Mouse (Mus musculus) kidney, adult 2 months (tissue): Measurements from ENCODE around the gene Fam214b. TPM values are rescaled to one million over a fixed set of nuclear protein-coding genes. Genes with fewer than 3 reads are reported as not detected.
A peak's percentile ranks its signal among the peaks of the same experiment; 100 is the strongest.

ENCODE experiments used
- DNase-seq: peaks from one replicate; pipeline ENCODE4 v3.0.0; 2021
- H3K27ac ChIP-seq: fragments of 200-500 bp; 2 replicates; pipeline ENCODE4 v1.5.1; 2012; ENCODE audit warnings: low read depth, low read length, control low read depth, inconsistent platforms; ENCODE audit not compliant: insufficient read depth
- H3K27me3 ChIP-seq: fragments of 200-500 bp; replicated peaks from 2 replicates; pipeline ENCODE4 v1.6.1; 2012; ENCODE audit warnings: mild to moderate bottlenecking, moderate library complexity, low read length, inconsistent platforms; ENCODE audit not compliant: control insufficient read depth, insufficient read depth
- H3K36me3 ChIP-seq: fragments of 200-500 bp; 2 replicates; pipeline ENCODE4 v1.6.1; 2012; ENCODE audit warnings: mild to moderate bottlenecking, moderate library complexity, low read length, inconsistent platforms; ENCODE audit not compliant: control insufficient read depth, insufficient read depth
- H3K4me1 ChIP-seq: fragments of 200-500 bp; 2 replicates; pipeline ENCODE4 v1.6.1; 2011; ENCODE audit warnings: low read length; ENCODE audit not compliant: control insufficient read depth, insufficient read depth
- H3K4me3 ChIP-seq: fragments of 200-500 bp; 2 replicates; pipeline ENCODE4 v1.5.1; 2011; ENCODE audit warnings: mild to moderate bottlenecking, low read depth, low read length, control low read depth; ENCODE audit not compliant: insufficient read depth
- CTCF ChIP-seq: fragments of 200-500 bp; conservative IDR thresholded peaks from 2 replicates; pipeline ENCODE4 v1.5.1; 2011; ENCODE audit warnings: low read depth, mild to moderate bottlenecking, control low read depth, low read length, moderate library complexity, mixed read lengths; ENCODE audit not compliant: insufficient read depth, insufficient read length
- POLR2A ChIP-seq: fragments of 200-500 bp; IDR thresholded peaks from one replicate; pipeline ENCODE4 v1.6.1; 2011; ENCODE audit warnings: low read depth, low read length, control low read depth
- WGBS: fragments of 180-500 bp; shearing (Covaris S2); methylation state at CpG from one replicate; pipeline ENCODE4 v1.1.7; 2018; 5-methylcytosine and 5-hydroxymethylcytosine counted together
- polyA plus RNA-seq: library from polyadenylated mRNA; depleted of rRNA; stranded (reverse); fragments of >200 nt; gene quantifications from 2 replicates; pipeline ENCODE4 v1.2.3, GENCODE M21; 2012; rRNA removed

Fam214b gene
- polyA plus RNA-seq, 1 experiment, result 14.4 TPM

DNA sequence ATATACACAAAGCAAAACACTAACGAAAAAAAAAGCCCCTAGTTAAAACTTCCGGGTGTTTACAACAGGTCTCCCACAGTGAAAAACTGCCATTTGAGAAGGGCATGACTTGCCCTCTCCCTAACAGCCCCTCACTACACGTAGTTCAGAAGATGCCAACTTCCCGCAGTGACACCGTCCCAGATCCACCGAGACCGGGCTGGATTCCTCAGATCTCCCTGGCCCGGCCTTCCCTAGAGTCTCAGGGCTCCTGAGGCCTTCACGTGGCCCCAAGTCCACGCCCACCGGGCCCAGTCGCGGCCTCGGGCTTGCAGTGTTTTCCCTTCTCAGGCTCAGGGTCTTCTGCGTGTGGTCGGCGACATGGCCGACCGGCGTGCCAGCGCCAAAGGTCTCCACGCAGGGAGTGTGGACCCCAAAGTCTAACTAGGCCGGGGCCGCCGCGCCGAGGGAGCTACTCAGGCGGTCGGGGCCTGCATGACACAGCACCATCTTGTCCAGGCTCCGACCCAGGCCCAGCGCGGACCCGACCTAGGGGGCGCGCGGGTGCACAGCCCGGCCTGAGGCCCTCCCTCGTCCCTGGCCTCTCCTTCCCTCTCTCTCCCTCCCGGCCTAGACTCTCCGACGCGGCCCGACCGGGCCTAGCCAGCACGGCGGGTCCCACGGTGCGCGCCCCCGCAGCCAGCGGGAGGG, 46.4 kb downstream of the Fam214b start:
- H3K4me1 ChIP-seq, result peaks cover 27% of the 10 kb centered on the region; the same call in 1 of the 2 replicates
- peak overlapping the region; percentile 98 for H3K4me3 ChIP-seq
- peak overlapping the region; percentile 97 for H3K27ac ChIP-seq
- peak; percentile 14 for TF ChIP-seq POLR2A
- 0 out of 2 replicates have a peak, but pooled peaks have one; percentile 8 for TF ChIP-seq CTCF
- DNase-seq, result peak; percentile 88
- H3K36me3 ChIP-seq, result no peaks in the 10 kb centered on the region; the same call in 1 of the 2 replicates
- no peaks in the 10 kb centered on the region for H3K27me3 ChIP-seq
- WGBS, result under 1% methylated on average over 51 of the region's 51 CpGs

DNA sequence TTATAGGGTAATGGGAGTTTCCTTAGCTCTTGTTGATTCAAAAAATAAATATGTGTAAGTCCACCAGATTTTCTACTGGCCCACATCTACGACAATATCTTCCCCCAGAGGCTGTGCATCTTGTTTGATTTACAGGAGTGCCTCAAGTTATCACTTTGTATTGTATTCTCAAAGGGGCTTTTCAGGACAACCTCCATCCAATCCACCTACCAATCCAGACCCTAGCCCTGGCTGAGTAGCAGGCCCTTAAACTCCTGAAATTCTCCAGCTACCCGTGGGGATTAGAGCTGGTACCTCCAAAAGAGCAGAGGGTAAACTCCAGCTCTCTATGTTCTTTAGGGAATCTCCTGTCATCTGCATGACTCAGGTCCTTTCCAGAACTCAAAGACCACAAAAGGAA, 48.0 kb downstream of the Fam214b start:
- Histone ChIP-seq H3K27ac (no peak overlapping the region), H3K36me3 (peaks cover 4% of the 10 kb centered on the region), H3K27me3 (no peaks in the 10 kb centered on the region), H3K4me3 (no peak overlapping the region), H3K4me1 (peaks cover 23% of the 10 kb centered on the region; the same call in 1 of the 2 replicates)
- TF ChIP-seq CTCF, result no peak
- no peak for TF ChIP-seq POLR2A
- 20% methylated on average over 2 of the region's 2 CpGs for WGBS
- DNase-seq, result no peak

DNA sequence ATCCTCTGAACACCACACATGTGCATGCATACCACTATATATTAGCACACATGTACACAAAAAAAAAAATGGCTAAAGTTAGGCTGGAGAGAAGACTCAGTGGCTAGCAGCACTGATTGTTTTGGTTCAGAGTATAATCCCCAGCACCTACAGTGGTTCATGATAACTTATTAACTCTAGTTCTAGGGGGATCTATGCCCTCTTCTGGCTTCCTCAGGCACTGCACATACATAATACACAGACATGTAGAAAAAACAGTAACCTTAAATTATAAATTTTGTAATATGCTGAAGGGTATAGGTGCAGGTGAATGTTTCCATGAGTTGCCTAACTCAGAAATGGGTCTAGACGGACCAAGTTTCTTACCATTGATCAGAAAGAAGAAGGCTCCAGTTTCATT, 57.7 kb downstream of the Fam214b start:
- no peaks in the 10 kb centered on the region for H3K27me3 ChIP-seq
- no peak overlapping the region for H3K27ac ChIP-seq
- WGBS, result 81% methylated on average over 1 of the region's 1 CpGs
- peaks cover 38% of the 10 kb centered on the region for H3K36me3 ChIP-seq
- no peak overlapping the region for H3K4me3 ChIP-seq
- DNase-seq, result peak; percentile 17
- no peaks in the 10 kb centered on the region for H3K4me1 ChIP-seq
- no peak for TF ChIP-seq POLR2A
- TF ChIP-seq CTCF, result no peak

Other genes starting within 250 kb of the Fam214b start
- gene Fam205a1, start 192.3 kb downstream of the Fam214b start, polyA plus RNA-seq, result 0.05 TPM in 1 of 2 replicates, not detected in the other
- not detected in 2 replicates for gene Gm12394, start 189.4 kb downstream of the Fam214b start, polyA plus RNA-seq
- not detected in 2 replicates for gene Fam205c, start 172.0 kb downstream of the Fam214b start, polyA plus RNA-seq
- 1.1 TPM in 2 replicates for gene Phf24, start 129.6 kb downstream of the Fam214b start, polyA plus RNA-seq
- gene Dnajb5, start 96.4 kb downstream of the Fam214b start, polyA plus RNA-seq, result 6.5 and 8.1 TPM in 2 replicates
- gene 1700022I11Rik, start 76.6 kb downstream of the Fam214b start, polyA plus RNA-seq, result not detected in 2 replicates
- gene Vcp, start 45.7 kb downstream of the Fam214b start, polyA plus RNA-seq, result 112 and 130 TPM in 2 replicates
- gene Fancg, start 35.7 kb downstream of the Fam214b start, polyA plus RNA-seq, result 6.8 and 7.1 TPM in 2 replicates
- gene Pigo, start 20.4 kb downstream of the Fam214b start, polyA plus RNA-seq, result 24.6 and 28.4 TPM in 2 replicates
- gene Stoml2, start 14.5 kb downstream of the Fam214b start, polyA plus RNA-seq, result 103 and 118 TPM in 2 replicates
- gene Unc13b, start 12.7 kb upstream of the Fam214b start, polyA plus RNA-seq, result 5.0 and 5.5 TPM in 2 replicates
- gene Atp8b5, start 220.9 kb upstream of the Fam214b start, polyA plus RNA-seq, result 0.38 and 0.54 TPM in 2 replicates